Mouse (Mus musculus): ENCODE results near the gene Uba52. TPM values are rescaled to one million over a fixed set of nuclear protein-coding genes. Genes with fewer than 3 reads are reported as not detected.

Gene Uba52
- polyA plus RNA-seq, 1 experiment: 770 TPM

GRCm38 (mm10) chr8:70504291-70504716, 6.3 kb downstream of the Uba52 start:
- H3K4me1 ChIP-seq (ENCODE audit: control insufficient read depth, insufficient read depth, insufficient read length, low read length): peaks cover 22% of the 10 kb centered on the region
- H3K27ac ChIP-seq (ENCODE audit: insufficient read depth, low read depth, low read length): no peak overlapping the region
- 83% methylated on average over 16 of the region's 16 CpGs for WGBS
- TF ChIP-seq CTCF (IDR thresholded peaks at IDR 0.05; ENCODE audit: extremely low read depth, insufficient read length, insufficient replicate concordance, low read depth, low read length) (no peak), POLR2A (IDR thresholded peaks at IDR 0.05; ENCODE audit: low read depth, low read length) (no peak)
- peaks cover 16% of the 10 kb centered on the region for H3K36me3 ChIP-seq (ENCODE audit: control insufficient read depth, insufficient read depth, low read length)
- H3K4me3 ChIP-seq (ENCODE audit: low read depth, low read length): no peak overlapping the region
- no peaks in the 10 kb centered on the region for H3K27me3 ChIP-seq (ENCODE audit: control insufficient read depth, insufficient read depth, low read length)

GRCm38 (mm10) chr8:70503062-70503750, 7.4 kb downstream of the Uba52 start:
- peaks cover 14% of the 10 kb centered on the region for H3K4me1 ChIP-seq (ENCODE audit: control insufficient read depth, insufficient read depth, insufficient read length, low read length)
- 0 out of 2 replicates have a peak, but pooled peaks cover 6% of the 10 kb centered on the region for H3K27me3 ChIP-seq (ENCODE audit: control insufficient read depth, insufficient read depth, low read length)
- 21% methylated on average over 46 of the region's 46 CpGs for whole genome bisulfite sequencing
- TF ChIP-seq POLR2A (IDR thresholded peaks at IDR 0.05; ENCODE audit: low read depth, low read length) (no peak), CTCF (IDR thresholded peaks at IDR 0.05; ENCODE audit: extremely low read depth, insufficient read length, insufficient replicate concordance, low read depth, low read length) (peak; percentile 85)
- peak overlapping the region; percentile 6; the same call in 1 of the 2 replicates for H3K4me3 ChIP-seq (ENCODE audit: low read depth, low read length)
- peaks cover 9% of the 10 kb centered on the region for H3K36me3 ChIP-seq (ENCODE audit: control insufficient read depth, insufficient read depth, low read length)
- H3K27ac ChIP-seq (ENCODE audit: insufficient read depth, low read depth, low read length): no peak overlapping the region

GRCm38 (mm10) chr8:70502540-70502939, 8.1 kb downstream of the Uba52 start:
- 45% methylated on average over 12 of the region's 12 CpGs for WGBS
- TF ChIP-seq POLR2A (IDR thresholded peaks at IDR 0.05; ENCODE audit: low read depth, low read length): no peak
- no peak for TF ChIP-seq CTCF (IDR thresholded peaks at IDR 0.05; ENCODE audit: extremely low read depth, insufficient read length, insufficient replicate concordance, low read depth, low read length)
- Histone ChIP-seq H3K4me3 (ENCODE audit: low read depth, low read length) (no peak overlapping the region), H3K27me3 (ENCODE audit: control insufficient read depth, insufficient read depth, low read length) (0 out of 2 replicates have a peak, but pooled peaks cover 6% of the 10 kb centered on the region), H3K4me1 (ENCODE audit: control insufficient read depth, insufficient read depth, insufficient read length, low read length) (peaks cover 14% of the 10 kb centered on the region), H3K36me3 (ENCODE audit: control insufficient read depth, insufficient read depth, low read length) (peaks cover 4% of the 10 kb centered on the region), H3K27ac (ENCODE audit: insufficient read depth, low read depth, low read length) (no peak overlapping the region)

GRCm38 (mm10) chr8:70501820-70502529, 8.6 kb downstream of the Uba52 start:
- WGBS: 13% methylated on average over 23 of the region's 23 CpGs
- H3K27me3 ChIP-seq (ENCODE audit: control insufficient read depth, insufficient read depth, low read length): peaks cover 6% of the 10 kb centered on the region; the same call in 1 of the 2 replicates
- no peak overlapping the region for H3K27ac ChIP-seq (ENCODE audit: insufficient read depth, low read depth, low read length)

GRCm38 (mm10) chr8:70500386-70501301, 10.0 kb downstream of the Uba52 start:
- peak overlapping the region; percentile 46 for H3K4me3 ChIP-seq (ENCODE audit: low read depth, low read length)
- no peak for TF ChIP-seq POLR2A (IDR thresholded peaks at IDR 0.05; ENCODE audit: low read depth, low read length)
- TF ChIP-seq CTCF (IDR thresholded peaks at IDR 0.05; ENCODE audit: extremely low read depth, insufficient read length, insufficient replicate concordance, low read depth, low read length): no peak
- peaks cover 10% of the 10 kb centered on the region for H3K4me1 ChIP-seq (ENCODE audit: control insufficient read depth, insufficient read depth, insufficient read length, low read length)
- H3K27ac ChIP-seq (ENCODE audit: insufficient read depth, low read depth, low read length): no peak overlapping the region
- H3K27me3 ChIP-seq (ENCODE audit: control insufficient read depth, insufficient read depth, low read length): peaks cover 17% of the 10 kb centered on the region
- peaks cover 2% of the 10 kb centered on the region; the same call in 1 of the 2 replicates for H3K36me3 ChIP-seq (ENCODE audit: control insufficient read depth, insufficient read depth, low read length)
- 11% methylated on average over 39 of the region's 39 CpGs for WGBS

More at GRCm38 (mm10) chr8:70501820-70502529, 8.6 kb downstream of the Uba52 start:
- H3K36me3 ChIP-seq (ENCODE audit: control insufficient read depth, insufficient read depth, low read length): peaks cover 2% of the 10 kb centered on the region; the same call in 1 of the 2 replicates
- TF ChIP-seq POLR2A (IDR thresholded peaks at IDR 0.05; ENCODE audit: low read depth, low read length): no peak
- TF ChIP-seq CTCF (IDR thresholded peaks at IDR 0.05; ENCODE audit: extremely low read depth, insufficient read length, insufficient replicate concordance, low read depth, low read length): no peak
- H3K4me1 ChIP-seq (ENCODE audit: control insufficient read depth, insufficient read depth, insufficient read length, low read length): peaks cover 14% of the 10 kb centered on the region
- H3K4me3 ChIP-seq (ENCODE audit: low read depth, low read length): no peak overlapping the region

- Histone ChIP-seq H3K27ac (ENCODE audit: insufficient read depth, low read depth, low read length) (no peak overlapping the region), H3K27me3 (ENCODE audit: control insufficient read depth, insufficient read depth, low read length) (peaks cover 66% of the 10 kb centered on the region), H3K4me1 (ENCODE audit: control insufficient read depth, insufficient read depth, insufficient read length, low read length) (peaks cover 2% of the 10 kb centered on the region), H3K4me3 (ENCODE audit: low read depth, low read length) (no peak overlapping the region), H3K36me3 (ENCODE audit: control insufficient read depth, insufficient read depth, low read length) (no peaks in the 10 kb centered on the region)
- 12% methylated on average over 12 of the region's 12 CpGs for WGBS
- no peak for TF ChIP-seq CTCF (IDR thresholded peaks at IDR 0.05; ENCODE audit: extremely low read depth, insufficient read length, insufficient replicate concordance, low read depth, low read length)
- no peak for TF ChIP-seq POLR2A (IDR thresholded peaks at IDR 0.05; ENCODE audit: low read depth, low read length)
These were observed 14.9 kb downstream of the Uba52 start for GRCm38 (mm10) chr8:70495771-70496062.
